Mouse (Mus musculus): ENCODE data around the gene Syt16. TPM values are rescaled to one million over a fixed set of nuclear protein-coding genes. Genes with fewer than 3 reads are reported as not detected.

The Syt16 gene
- polyA plus RNA-seq, 1 experiment from 2014 or later = 50.9 TPM

GRCm38 (mm10) chr12:73978144-73978543, 19.3 kb upstream of the Syt16 start:
- Histone ChIP-seq H3K9me3 (no peaks in the 10 kb centered on the region), H3K36me3 (peaks cover 78% of the 10 kb centered on the region), H3K9ac (no peak overlapping the region), H3K27me3 (no peaks in the 10 kb centered on the region), H3K4me2 (no peak overlapping the region), H3K4me1 (replicated peaks) (peaks cover 3% of the 10 kb centered on the region; the same call in 1 of the 2 replicates), H3K4me3 (no peak overlapping the region), H3K27ac (no peak overlapping the region)
- WGBS = 88% methylated on average over 3 of the region's 3 CpGs
- ATAC-seq (ENCODE audit: low FRiP score) = no peak

GRCm38 (mm10) chr12:73979667-73980066, 17.8 kb upstream of the Syt16 start:
- Histone ChIP-seq H3K4me1 (replicated peaks) (peaks cover 3% of the 10 kb centered on the region; the same call in 1 of the 2 replicates), H3K27me3 (no peaks in the 10 kb centered on the region), H3K36me3 (peaks cover 79% of the 10 kb centered on the region), H3K4me3 (no peak overlapping the region), H3K27ac (no peak overlapping the region), H3K4me2 (no peak overlapping the region), H3K9ac (no peak overlapping the region), H3K9me3 (no peaks in the 10 kb centered on the region)
- 92% methylated on average over 5 of the region's 5 CpGs for WGBS
- no peak for ATAC-seq (ENCODE audit: low FRiP score)

- no peaks in the 10 kb centered on the region for H3K9me3 ChIP-seq
- 68% methylated on average over 14 of the region's 14 CpGs for WGBS
- peaks cover 4% of the 10 kb centered on the region; the same call in 1 of the 2 replicates for H3K4me1 ChIP-seq (replicated peaks)
- H3K27me3 ChIP-seq = no peaks in the 10 kb centered on the region
- no peak overlapping the region for H3K27ac ChIP-seq
- ATAC-seq (ENCODE audit: low FRiP score) = peak; percentile 88
- no peak overlapping the region for H3K4me3 ChIP-seq
- peaks cover 76% of the 10 kb centered on the region for H3K36me3 ChIP-seq
- H3K9ac ChIP-seq = no peak overlapping the region
- no peak overlapping the region for H3K4me2 ChIP-seq
Observed at GRCm38 (mm10) chr12:73982533-73982932, 14.9 kb upstream of the Syt16 start.

GRCm38 (mm10) chr12:73986299-73986698, 11.2 kb upstream of the Syt16 start:
- Histone ChIP-seq H3K4me1 (replicated peaks) (peaks cover 7% of the 10 kb centered on the region; the same call in 1 of the 2 replicates), H3K36me3 (peaks cover 46% of the 10 kb centered on the region), H3K4me2 (no peak overlapping the region), H3K27ac (no peak overlapping the region), H3K27me3 (no peaks in the 10 kb centered on the region), H3K9ac (no peak overlapping the region), H3K4me3 (no peak overlapping the region), H3K9me3 (no peaks in the 10 kb centered on the region)
- WGBS = 82% methylated on average over 7 of the region's 7 CpGs
- no peak for ATAC-seq (ENCODE audit: low FRiP score)

- Histone ChIP-seq H3K27me3 (0 out of 2 replicates have a peak, but pooled peaks cover 4% of the 10 kb centered on the region), H3K4me3 (no peak overlapping the region), H3K9me3 (no peaks in the 10 kb centered on the region), H3K4me1 (replicated peaks) (0 out of 2 replicates have a peak, but pooled peaks cover 4% of the 10 kb centered on the region), H3K9ac (no peak overlapping the region), H3K36me3 (peaks cover 32% of the 10 kb centered on the region), H3K27ac (no peak overlapping the region), H3K4me2 (no peak overlapping the region)
- ATAC-seq (ENCODE audit: low FRiP score) = 0 out of 2 replicates have a peak, but pooled peaks have one; percentile 40
- WGBS = 79% methylated on average over 4 of the region's 4 CpGs
Observed at GRCm38 (mm10) chr12:73988393-73989008, 9.0 kb upstream of the Syt16 start.

GRCm38 (mm10) chr12:73989594-73989993, 7.9 kb upstream of the Syt16 start:
- no peak overlapping the region for H3K9ac ChIP-seq
- H3K36me3 ChIP-seq = peaks cover 23% of the 10 kb centered on the region
- no peak overlapping the region for H3K4me2 ChIP-seq
- 0 out of 2 replicates have a peak, but pooled peaks cover 4% of the 10 kb centered on the region for H3K4me1 ChIP-seq (replicated peaks)
- 0 out of 2 replicates have a peak, but pooled peaks cover 8% of the 10 kb centered on the region for H3K27me3 ChIP-seq
- no peak overlapping the region for H3K27ac ChIP-seq
- H3K9me3 ChIP-seq = no peaks in the 10 kb centered on the region
- ATAC-seq (ENCODE audit: low FRiP score) = no peak
- no peak overlapping the region for H3K4me3 ChIP-seq

GRCm38 (mm10) chr12:73996906-73997296, 560 bp upstream of the Syt16 start:
- peak overlapping the region; percentile 57 for H3K4me3 ChIP-seq
- ATAC-seq (ENCODE audit: low FRiP score) = peak; percentile 45; the same call in 1 of the 2 replicates
- WGBS = 42% methylated on average over 12 of the region's 12 CpGs
- H3K36me3 ChIP-seq = no peaks in the 10 kb centered on the region
- peak overlapping the region; percentile 78 for H3K4me2 ChIP-seq
- peaks cover 15% of the 10 kb centered on the region for H3K4me1 ChIP-seq (replicated peaks)
- peaks cover 32% of the 10 kb centered on the region for H3K27me3 ChIP-seq
- peak overlapping the region; percentile 83 for H3K9ac ChIP-seq
- peak overlapping the region; percentile 86 for H3K27ac ChIP-seq
- no peaks in the 10 kb centered on the region for H3K9me3 ChIP-seq

- Histone ChIP-seq H3K4me3 (peak overlapping the region; percentile 57), H3K4me2 (peak overlapping the region; percentile 78), H3K4me1 (replicated peaks) (peaks cover 15% of the 10 kb centered on the region), H3K27me3 (peaks cover 32% of the 10 kb centered on the region), H3K9ac (peak overlapping the region; percentile 83), H3K9me3 (no peaks in the 10 kb centered on the region), H3K36me3 (no peaks in the 10 kb centered on the region), H3K27ac (peak overlapping the region; percentile 86)
- 22% methylated on average over 5 of the region's 5 CpGs for WGBS
- no peak; the same call in 1 of the 2 replicates for ATAC-seq (ENCODE audit: low FRiP score)
Observed at GRCm38 (mm10) chr12:73998128-73998456, 631 bp downstream of the Syt16 start.

- H3K27ac ChIP-seq = no peak overlapping the region
- no peak overlapping the region for H3K9ac ChIP-seq
- H3K4me1 ChIP-seq (replicated peaks) = peaks cover 6% of the 10 kb centered on the region
- H3K9me3 ChIP-seq = no peaks in the 10 kb centered on the region
- no peak overlapping the region for H3K4me2 ChIP-seq
- H3K27me3 ChIP-seq = peaks cover 19% of the 10 kb centered on the region
- no peak overlapping the region for H3K4me3 ChIP-seq
- no peaks in the 10 kb centered on the region for H3K36me3 ChIP-seq
- WGBS = 89% methylated on average over 9 of the region's 9 CpGs
- no peak for ATAC-seq (ENCODE audit: low FRiP score)
Observed at GRCm38 (mm10) chr12:74002449-74002848, 5.0 kb downstream of the Syt16 start.

- no peaks in the 10 kb centered on the region for H3K36me3 ChIP-seq
- H3K9me3 ChIP-seq = no peaks in the 10 kb centered on the region
- ATAC-seq (ENCODE audit: low FRiP score) = no peak
- H3K27ac ChIP-seq = no peak overlapping the region
- H3K9ac ChIP-seq = no peak overlapping the region
- no peak overlapping the region for H3K4me3 ChIP-seq
- H3K27me3 ChIP-seq = no peaks in the 10 kb centered on the region
- H3K4me1 ChIP-seq (replicated peaks) = peaks cover 4% of the 10 kb centered on the region; the same call in 1 of the 2 replicates
- WGBS = 28% methylated on average over 8 of the region's 8 CpGs
- no peak overlapping the region for H3K4me2 ChIP-seq
Observed at GRCm38 (mm10) chr12:74009448-74009911, 12.0 kb downstream of the Syt16 start.

GRCm38 (mm10) chr12:74013739-74014138, 16.3 kb downstream of the Syt16 start:
- H3K36me3 ChIP-seq = no peaks in the 10 kb centered on the region
- ATAC-seq (ENCODE audit: low FRiP score) = peak; percentile 79
- no peak overlapping the region for H3K9ac ChIP-seq
- no peaks in the 10 kb centered on the region for H3K9me3 ChIP-seq
- no peak overlapping the region for H3K4me3 ChIP-seq
- H3K4me2 ChIP-seq = no peak overlapping the region
- H3K27me3 ChIP-seq = no peaks in the 10 kb centered on the region
- H3K4me1 ChIP-seq (replicated peaks) = peaks cover 4% of the 10 kb centered on the region; the same call in 1 of the 2 replicates
- no peak overlapping the region for H3K27ac ChIP-seq
- WGBS = 1% methylated on average over 6 of the region's 6 CpGs

GRCm38 (mm10) chr12:74014739-74015270, 17.3 kb downstream of the Syt16 start:
- peaks cover 4% of the 10 kb centered on the region; the same call in 1 of the 2 replicates for H3K4me1 ChIP-seq (replicated peaks)
- ATAC-seq (ENCODE audit: low FRiP score) = no peak

GRCm38 (mm10) chr12:74015491-74015890, 18.0 kb downstream of the Syt16 start:
- peaks cover 4% of the 10 kb centered on the region; the same call in 1 of the 2 replicates for H3K4me1 ChIP-seq (replicated peaks)
- H3K4me2 ChIP-seq = no peak overlapping the region
- no peaks in the 10 kb centered on the region for H3K9me3 ChIP-seq
- ATAC-seq (ENCODE audit: low FRiP score) = no peak
- no peak overlapping the region for H3K4me3 ChIP-seq
- H3K27me3 ChIP-seq = no peaks in the 10 kb centered on the region
- no peak overlapping the region for H3K27ac ChIP-seq
- WGBS = 85% methylated on average over 5 of the region's 5 CpGs
- H3K36me3 ChIP-seq = no peaks in the 10 kb centered on the region
- no peak overlapping the region for H3K9ac ChIP-seq

More at GRCm38 (mm10) chr12:74014739-74015270, 17.3 kb downstream of the Syt16 start:
- Histone ChIP-seq H3K9me3 (no peaks in the 10 kb centered on the region), H3K27me3 (no peaks in the 10 kb centered on the region), H3K36me3 (no peaks in the 10 kb centered on the region), H3K4me2 (no peak overlapping the region), H3K9ac (no peak overlapping the region), H3K27ac (no peak overlapping the region), H3K4me3 (no peak overlapping the region)
- 67% methylated on average over 7 of the region's 7 CpGs for WGBS
